Mouse (Mus musculus): ENCODE data around the gene Scd1. TPM values are rescaled to one million over a fixed set of nuclear protein-coding genes. Genes with fewer than 3 reads are reported as not detected.

Scd1 gene
- polyA plus RNA-seq, 1 experiment from 2014 or later = 2.8 TPM

DNA sequence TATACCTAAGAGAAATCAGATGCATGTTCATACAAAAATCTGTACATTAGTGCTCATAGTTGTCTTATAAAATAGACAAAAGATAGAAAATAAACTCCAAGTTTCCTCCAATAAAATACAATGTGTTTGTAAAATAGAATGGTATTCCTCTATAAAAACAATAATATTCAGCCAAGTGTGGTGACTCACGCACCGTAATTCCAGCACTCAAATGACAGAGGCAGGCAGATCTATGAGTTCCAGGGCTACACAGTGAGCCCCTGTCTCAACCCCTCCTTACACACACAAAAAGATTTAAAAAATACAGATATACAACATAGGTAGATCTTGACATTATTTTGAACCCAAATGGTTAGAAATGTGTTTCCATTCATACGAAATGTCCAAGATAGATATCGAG, 15.8 kb downstream of the Scd1 start:
- no peaks in the 10 kb centered on the region for H3K9me3 ChIP-seq (replicated peaks; ENCODE audit: control insufficient read depth, low read length)
- H3K9ac ChIP-seq (ENCODE audit: low read length) = no peak overlapping the region
- ATAC-seq (no peak), DNase-seq (ENCODE audit: low spot score) (no peak)
- H3K4me2 ChIP-seq (ENCODE audit: low read length) = no peak overlapping the region
- 94% methylated on average over 4 of the region's 4 CpGs for whole genome bisulfite sequencing
- H3K27ac ChIP-seq (ENCODE audit: low read depth, low read length) = no peak overlapping the region
- H3K4me1 ChIP-seq (ENCODE audit: control insufficient read depth, insufficient read depth, low read length) = 0 out of 2 replicates have a peak, but pooled peaks cover 2% of the 10 kb centered on the region
- 0 out of 2 replicates have a peak, but pooled peaks cover 6% of the 10 kb centered on the region for H3K36me3 ChIP-seq (ENCODE audit: control insufficient read depth, insufficient read depth, low read length)
- H3K27me3 ChIP-seq (replicated peaks; ENCODE audit: control insufficient read depth, insufficient read depth, low read length) = no peaks in the 10 kb centered on the region
- no peak overlapping the region for H3K4me3 ChIP-seq (ENCODE audit: low read depth, low read length)

- no peak for ATAC-seq
- Histone ChIP-seq H3K27ac (ENCODE audit: low read depth, low read length) (no peak overlapping the region), H3K9ac (ENCODE audit: low read length) (no peak overlapping the region), H3K4me2 (ENCODE audit: low read length) (no peak overlapping the region), H3K27me3 (replicated peaks; ENCODE audit: control insufficient read depth, insufficient read depth, low read length) (no peaks in the 10 kb centered on the region), H3K4me3 (ENCODE audit: low read depth, low read length) (no peak overlapping the region), H3K36me3 (ENCODE audit: control insufficient read depth, insufficient read depth, low read length) (no peaks in the 10 kb centered on the region), H3K9me3 (replicated peaks; ENCODE audit: control insufficient read depth, low read length) (no peaks in the 10 kb centered on the region), H3K4me1 (ENCODE audit: control insufficient read depth, insufficient read depth, low read length) (0 out of 2 replicates have a peak, but pooled peaks cover 2% of the 10 kb centered on the region)
- DNase-seq (ENCODE audit: low spot score) = no peak
- WGBS = 10% methylated on average over 1 of the region's 1 CpGs
Measured at GRCm38 (mm10) chr19:44389507-44389906, 18.2 kb downstream of the Scd1 start.

- Histone ChIP-seq H3K27me3 (replicated peaks; ENCODE audit: control insufficient read depth, insufficient read depth, low read length) (no peaks in the 10 kb centered on the region), H3K9me3 (replicated peaks; ENCODE audit: control insufficient read depth, low read length) (no peaks in the 10 kb centered on the region), H3K4me1 (ENCODE audit: control insufficient read depth, insufficient read depth, low read length) (0 out of 2 replicates have a peak, but pooled peaks cover 2% of the 10 kb centered on the region), H3K4me2 (ENCODE audit: low read length) (peak overlapping the region; percentile 70), H3K4me3 (ENCODE audit: low read depth, low read length) (peak overlapping the region; percentile 60), H3K36me3 (ENCODE audit: control insufficient read depth, insufficient read depth, low read length) (no peaks in the 10 kb centered on the region), H3K9ac (ENCODE audit: low read length) (peak overlapping the region; percentile 85), H3K27ac (ENCODE audit: low read depth, low read length) (peak overlapping the region; percentile 67; the same call in 1 of the 2 replicates)
- ATAC-seq (peak; percentile 99), DNase-seq (ENCODE audit: low spot score) (peak; percentile 94)
- 2% methylated on average over 41 of the region's 41 CpGs for WGBS
Measured at GRCm38 (mm10) chr19:44388475-44389428, 18.9 kb downstream of the Scd1 start.

GRCm38 (mm10) chr19:44387746-44388474, 19.8 kb downstream of the Scd1 start:
- Histone ChIP-seq H3K4me1 (ENCODE audit: control insufficient read depth, insufficient read depth, low read length) (0 out of 2 replicates have a peak, but pooled peaks cover 2% of the 10 kb centered on the region), H3K9ac (ENCODE audit: low read length) (peak overlapping the region; percentile 85), H3K27me3 (replicated peaks; ENCODE audit: control insufficient read depth, insufficient read depth, low read length) (no peaks in the 10 kb centered on the region), H3K9me3 (replicated peaks; ENCODE audit: control insufficient read depth, low read length) (no peaks in the 10 kb centered on the region), H3K36me3 (ENCODE audit: control insufficient read depth, insufficient read depth, low read length) (no peaks in the 10 kb centered on the region), H3K27ac (ENCODE audit: low read depth, low read length) (peak overlapping the region; percentile 67; the same call in 1 of the 2 replicates), H3K4me2 (ENCODE audit: low read length) (peak overlapping the region; percentile 70), H3K4me3 (ENCODE audit: low read depth, low read length) (peak overlapping the region; percentile 60)
- no peak; the same call in 1 of the 2 replicates for ATAC-seq
- WGBS = 33% methylated on average over 19 of the region's 19 CpGs
- DNase-seq (ENCODE audit: low spot score) = no peak

- Histone ChIP-seq H3K27ac (ENCODE audit: low read depth, low read length) (no peak overlapping the region), H3K4me2 (ENCODE audit: low read length) (no peak overlapping the region), H3K27me3 (replicated peaks; ENCODE audit: control insufficient read depth, insufficient read depth, low read length) (no peaks in the 10 kb centered on the region), H3K4me3 (ENCODE audit: low read depth, low read length) (no peak overlapping the region), H3K36me3 (ENCODE audit: control insufficient read depth, insufficient read depth, low read length) (no peaks in the 10 kb centered on the region), H3K4me1 (ENCODE audit: control insufficient read depth, insufficient read depth, low read length) (0 out of 2 replicates have a peak, but pooled peaks cover 2% of the 10 kb centered on the region), H3K9ac (ENCODE audit: low read length) (no peak overlapping the region), H3K9me3 (replicated peaks; ENCODE audit: control insufficient read depth, low read length) (no peaks in the 10 kb centered on the region)
- ATAC-seq (no peak), DNase-seq (ENCODE audit: low spot score) (no peak)
- 93% methylated on average over 4 of the region's 4 CpGs for WGBS
Measured at GRCm38 (mm10) chr19:44387089-44387671, 20.5 kb downstream of the Scd1 start.

DNA sequence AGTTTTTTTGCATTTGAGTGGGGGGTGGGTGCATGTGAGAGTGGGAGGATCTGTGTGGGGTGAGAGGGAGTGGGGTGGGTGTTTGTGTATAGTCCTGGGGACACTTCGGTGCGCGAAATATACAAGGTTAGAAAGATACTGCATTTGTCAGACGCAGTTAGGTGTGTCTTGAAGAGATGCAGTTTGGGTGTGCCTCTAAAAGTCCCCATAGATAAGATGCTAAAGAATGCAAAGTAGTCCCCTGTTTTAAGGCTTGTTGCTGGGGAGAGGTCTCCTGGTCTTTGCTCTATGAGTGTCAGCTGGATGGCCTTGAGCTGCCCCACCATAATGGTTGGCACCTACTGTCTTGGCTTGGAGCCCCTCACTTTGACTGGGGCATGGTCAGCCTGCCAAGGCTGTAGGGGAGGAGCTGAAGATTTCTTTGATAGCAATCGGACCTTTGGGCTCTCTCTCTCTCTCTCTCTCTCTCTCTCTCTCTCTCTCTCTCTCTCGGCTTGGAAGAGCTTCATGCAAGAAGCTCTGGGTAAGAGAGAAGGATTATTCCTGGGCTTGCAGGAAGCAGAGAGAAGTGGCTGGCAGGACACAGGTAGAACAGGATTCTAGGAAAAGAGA, 21.7 kb downstream of the Scd1 start:
- 0 out of 2 replicates have a peak, but pooled peaks cover 2% of the 10 kb centered on the region for H3K4me1 ChIP-seq (ENCODE audit: control insufficient read depth, insufficient read depth, low read length)
- no peak for DNase-seq (ENCODE audit: low spot score)
- no peak overlapping the region for H3K4me2 ChIP-seq (ENCODE audit: low read length)
- no peak overlapping the region for H3K9ac ChIP-seq (ENCODE audit: low read length)
- no peak overlapping the region for H3K4me3 ChIP-seq (ENCODE audit: low read depth, low read length)
- H3K27me3 ChIP-seq (replicated peaks; ENCODE audit: control insufficient read depth, insufficient read depth, low read length) = no peaks in the 10 kb centered on the region
- H3K36me3 ChIP-seq (ENCODE audit: control insufficient read depth, insufficient read depth, low read length) = no peaks in the 10 kb centered on the region
- no peak overlapping the region for H3K27ac ChIP-seq (ENCODE audit: low read depth, low read length)
- no peak for ATAC-seq
- WGBS = 88% methylated on average over 6 of the region's 6 CpGs
- no peaks in the 10 kb centered on the region for H3K9me3 ChIP-seq (replicated peaks; ENCODE audit: control insufficient read depth, low read length)

- Histone ChIP-seq H3K27ac (ENCODE audit: low read depth, low read length) (no peak overlapping the region), H3K4me2 (ENCODE audit: low read length) (no peak overlapping the region), H3K36me3 (ENCODE audit: control insufficient read depth, insufficient read depth, low read length) (no peaks in the 10 kb centered on the region), H3K4me1 (ENCODE audit: control insufficient read depth, insufficient read depth, low read length) (no peaks in the 10 kb centered on the region), H3K9me3 (replicated peaks; ENCODE audit: control insufficient read depth, low read length) (no peaks in the 10 kb centered on the region), H3K4me3 (ENCODE audit: low read depth, low read length) (no peak overlapping the region), H3K27me3 (replicated peaks; ENCODE audit: control insufficient read depth, insufficient read depth, low read length) (no peaks in the 10 kb centered on the region), H3K9ac (ENCODE audit: low read length) (no peak overlapping the region)
- DNase-seq (ENCODE audit: low spot score) = no peak
- ATAC-seq = no peak
- WGBS = 71% methylated on average over 12 of the region's 12 CpGs
Measured at GRCm38 (mm10) chr19:44382682-44383321, 24.9 kb downstream of the Scd1 start.

DNA sequence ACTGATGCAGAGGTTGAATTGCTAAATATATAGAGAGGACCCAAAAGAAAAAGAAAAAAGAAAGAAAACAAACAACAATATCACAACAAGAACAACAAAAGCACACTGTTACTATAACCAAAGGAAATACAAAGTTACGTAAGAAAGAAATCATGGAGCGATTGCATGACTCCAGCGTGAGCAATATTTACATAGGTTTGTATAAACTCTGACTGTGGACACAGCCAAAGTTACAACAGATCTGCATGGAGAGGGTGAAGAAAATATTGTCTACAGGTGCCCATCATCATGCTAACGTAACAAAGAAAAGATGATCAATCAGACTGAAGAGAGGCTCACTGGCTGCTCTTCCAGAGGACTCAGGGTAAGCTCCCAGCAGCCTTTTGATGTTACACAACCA, 27.6 kb downstream of the Scd1 start:
- no peaks in the 10 kb centered on the region for H3K27me3 ChIP-seq (replicated peaks; ENCODE audit: control insufficient read depth, insufficient read depth, low read length)
- ATAC-seq = no peak

More for the DNA sequence above, 27.6 kb downstream of the Scd1 start:
- 92% methylated on average over 4 of the region's 4 CpGs for WGBS
- H3K4me1 ChIP-seq (ENCODE audit: control insufficient read depth, insufficient read depth, low read length) = no peaks in the 10 kb centered on the region
- no peaks in the 10 kb centered on the region for H3K9me3 ChIP-seq (replicated peaks; ENCODE audit: control insufficient read depth, low read length)
- no peak for DNase-seq (ENCODE audit: low spot score)
- H3K36me3 ChIP-seq (ENCODE audit: control insufficient read depth, insufficient read depth, low read length) = no peaks in the 10 kb centered on the region
- no peak overlapping the region for H3K4me3 ChIP-seq (ENCODE audit: low read depth, low read length)
- H3K9ac ChIP-seq (ENCODE audit: low read length) = no peak overlapping the region
- H3K4me2 ChIP-seq (ENCODE audit: low read length) = no peak overlapping the region
- H3K27ac ChIP-seq (ENCODE audit: low read depth, low read length) = no peak overlapping the region

Measured in forebrain, embryonic 14.5 days (tissue).